Mouse (Mus musculus): ENCODE measurements around the gene Mgat5b.

GRCm38 (mm10) chr11:116998935-116999334 is 80.3 kb downstream of the Mgat5b start:
- TF ChIP-seq UBTF (IDR thresholded peaks at IDR 0.05; ENCODE audit: borderline replicate concordance, insufficient read depth, low read depth, low read length), result no peak
- peak; percentile 45 to 60 (median 47); a peak in 5 of 6 replicates for TF ChIP-seq CTCF (IDR thresholded peaks at IDR 0.05 in 2 of 3, conservative IDR thresholded peaks at IDR 0.05 in 1 of 3; ENCODE audit: control insufficient read depth in 1 of 3, insufficient read depth in 1 of 3, low read depth in 2 of 3, low read length in 3 of 3, poor library complexity in 1 of 3, severe bottlenecking in 1 of 3)
- TF ChIP-seq MAX (IDR thresholded peaks at IDR 0.05; ENCODE audit: low read length), result no peak
- TF ChIP-seq GATA1 (IDR thresholded peaks at IDR 0.05; ENCODE audit: low read depth, low read length), result no peak
- no peak for TF ChIP-seq POLR2AphosphoS2 (IDR thresholded peaks at IDR 0.05; ENCODE audit: low read length)
- no peak for TF ChIP-seq MEF2A (IDR thresholded peaks at IDR 0.05; ENCODE audit: extremely low read depth, insufficient replicate concordance, low read depth, low read length, poor library complexity, severe bottlenecking)
- no peak for TF ChIP-seq MYC (IDR thresholded peaks at IDR 0.05; ENCODE audit: low read depth, low read length)
- TF ChIP-seq TCF12 (IDR thresholded peaks at IDR 0.05; ENCODE audit: low read depth, low read length), result no peak
- no peak for TF ChIP-seq ZMIZ1 (IDR thresholded peaks at IDR 0.05; ENCODE audit: low read depth, low read length)
- TF ChIP-seq HCFC1 (IDR thresholded peaks at IDR 0.05; ENCODE audit: low read depth, low read length), result no peak
- TF ChIP-seq USF2 (IDR thresholded peaks at IDR 0.05; ENCODE audit: borderline replicate concordance in 1 of 2, insufficient read depth in 1 of 2, low read depth in 1 of 2, low read length in 2 of 2), result no peak
- no peak for TF ChIP-seq MXI1 (IDR thresholded peaks at IDR 0.05; ENCODE audit: low read depth, low read length)
- TF ChIP-seq EP300 (IDR thresholded peaks at IDR 0.05; ENCODE audit: low read depth in 1 of 2, low read length in 2 of 2), result no peak
- TF ChIP-seq NELFE (IDR thresholded peaks at IDR 0.05; ENCODE audit: low read depth, low read length), result no peak

Measured in MEL (cell line).